31 mouse cellular contexts compared by ENCODE assay signal in the genomic region with DNA sequence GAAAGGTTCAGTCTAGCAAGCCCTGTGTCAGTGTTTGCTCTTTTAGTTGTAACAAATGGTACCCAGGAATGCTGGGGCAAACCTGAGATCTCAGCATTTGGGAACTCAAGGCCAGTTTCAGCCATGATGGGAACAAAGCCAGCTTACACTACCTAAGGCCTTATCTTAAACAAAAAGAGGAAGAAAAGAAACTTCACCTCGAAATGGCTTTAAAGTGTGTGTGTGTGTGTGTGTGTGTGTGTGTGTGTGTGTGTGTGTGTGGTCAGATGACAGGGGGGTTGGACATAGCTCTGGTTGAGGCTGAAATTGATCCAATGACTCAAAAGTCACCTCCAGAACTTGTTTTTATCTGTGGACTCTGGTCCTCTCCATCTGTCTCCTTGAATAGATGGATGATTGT. TPM values are rescaled to one million over a fixed set of nuclear protein-coding genes. Genes with fewer than 3 reads are reported as not detected.
A peak's percentile ranks its signal among the peaks of the same experiment; 100 is the strongest.
DNase-seq lines count a peak whose midpoint lies in the region; ATAC-seq and TF ChIP-seq lines count a peak whose summit lies in the region.
"Had no signal": no experiment of that assay in that cellular context is flagged by ENCODE, and none has a peak within 500 bp of the region (broad histone marks: within the 10 kb centered on the region; RNA-seq: fewer than 3 reads in every experiment).

No protein-coding gene starts in this region.

- no peak for TF ChIP-seq CTCF in forebrain, postnatal 0 days (IDR thresholded peaks at IDR 0.05; ENCODE audit: low read depth)

- no peaks in the 10 kb centered on the region for H3K36me3 ChIP-seq in forebrain, embryonic 11.5 days (ENCODE audit: control insufficient read depth, insufficient read depth, low read length)
- no peaks in the 10 kb centered on the region for H3K36me3 ChIP-seq in forebrain, postnatal 0 days (ENCODE audit: insufficient read depth)
- H3K36me3 ChIP-seq: hindbrain, embryonic 10.5 days; hindbrain, embryonic 13.5 days; intestine, embryonic 15.5 days had no signal

- no peak overlapping the region for H3K4me2 ChIP-seq in forebrain, embryonic 11.5 days (ENCODE audit: low read depth, low read length, severe bottlenecking)
- no peak overlapping the region for H3K4me2 ChIP-seq in forebrain, postnatal 0 days (ENCODE audit: low read depth)
- H3K4me2 ChIP-seq: forebrain, embryonic 13.5 days; heart, embryonic 11.5 days; hindbrain, embryonic 13.5 days; intestine, embryonic 15.5 days had no signal

- H3K27ac ChIP-seq in forebrain, embryonic 11.5 days (ENCODE audit: low read depth, low read length): no peak overlapping the region
- no peak overlapping the region for H3K27ac ChIP-seq in forebrain, postnatal 0 days (ENCODE audit: low read depth, low read length)
- H3K27ac ChIP-seq in brown adipose tissue, adult 24 weeks (replicated peaks; ENCODE audit: low read depth, low read length): peak overlapping the region; percentile 5; the same call in 1 of the 2 replicates
- H3K27ac ChIP-seq: forebrain, embryonic 13.5 days; hindbrain, embryonic 10.5 days; hindbrain, embryonic 13.5 days; intestine, embryonic 15.5 days had no signal

- peak; percentile 3 for DNase-seq in forebrain, embryonic 11.5 days (ENCODE audit: low spot score)
- DNase-seq in forebrain, postnatal 0 days: no peak
- DNase-seq in 416B (ENCODE audit: low read depth): peak; percentile 61
- DNase-seq in embryo, embryonic 10.5 days (ENCODE audit: low spot score): no peak
- no peak for DNase-seq in thymus, adult 18-20 months
- DNase-seq: adrenal gland, adult 8-10 months; adrenal gland, postnatal 25 days; cerebellum, adult 18-20 months; cerebellum, adult 9-10 months; cerebellum, postnatal 14 days; embryo, embryonic 11 days; gastrocnemius, postnatal 36 days; kidney, adult 11 months; kidney, adult 8-10 months had no signal

- no peak overlapping the region for H3K4me3 ChIP-seq in forebrain, embryonic 11.5 days (ENCODE audit: low read depth, low read length)
- H3K4me3 ChIP-seq in forebrain, postnatal 0 days (ENCODE audit: low read depth, low read length): no peak overlapping the region
- no peak overlapping the region for H3K4me3 ChIP-seq in brown adipose tissue, adult 24 weeks (ENCODE audit: insufficient read depth, low read depth, low read length)
- H3K4me3 ChIP-seq: erythroblast, embryonic 14.5 days; forebrain, embryonic 13.5 days; hindbrain, embryonic 10.5 days; hindbrain, embryonic 13.5 days; intestine, embryonic 15.5 days had no signal

- no peak for ATAC-seq in forebrain, embryonic 11.5 days (replicated peaks; ENCODE audit: low FRiP score)
- ATAC-seq in forebrain, postnatal 0 days: no peak
- ATAC-seq: activated CD4-positive, CD25-positive, alpha-beta regulatory T cell, adult 4 months; CD4-positive, CD25-positive, alpha-beta regulatory T cell, adult 4 months; forebrain, embryonic 13.5 days; forebrain, embryonic 16.5 days; hindbrain, embryonic 16.5 days; intestine, embryonic 15.5 days had no signal

- no peak overlapping the region for H3K9ac ChIP-seq in forebrain, embryonic 11.5 days (ENCODE audit: low read length)
- H3K9ac ChIP-seq in forebrain, postnatal 0 days: no peak overlapping the region
- H3K9ac ChIP-seq: forebrain, embryonic 13.5 days; hindbrain, embryonic 13.5 days; intestine, embryonic 15.5 days had no signal

- WGBS in forebrain, embryonic 11.5 days: 76% methylated on average over 1 of the region's 1 CpGs
- 88% methylated on average over 1 of the region's 1 CpGs for WGBS in forebrain, postnatal 0 days

- no peaks in the 10 kb centered on the region for H3K27me3 ChIP-seq in forebrain, embryonic 11.5 days (ENCODE audit: control insufficient read depth, insufficient read depth, low read length)
- H3K27me3 ChIP-seq in forebrain, postnatal 0 days (ENCODE audit: insufficient read depth, low read length): no peaks in the 10 kb centered on the region
- H3K27me3 ChIP-seq: forebrain, embryonic 13.5 days; hindbrain, embryonic 13.5 days; intestine, embryonic 15.5 days had no signal

- no peaks in the 10 kb centered on the region for H3K9me3 ChIP-seq in forebrain, embryonic 11.5 days (ENCODE audit: control insufficient read depth, low read length)
- no peaks in the 10 kb centered on the region for H3K9me3 ChIP-seq in forebrain, postnatal 0 days (ENCODE audit: low read length)
- H3K9me3 ChIP-seq: forebrain, embryonic 13.5 days; hindbrain, embryonic 10.5 days; hindbrain, embryonic 13.5 days; intestine, embryonic 15.5 days had no signal

- peaks cover 9% of the 10 kb centered on the region for H3K4me1 ChIP-seq in forebrain, embryonic 11.5 days (replicated peaks; ENCODE audit: control insufficient read depth, insufficient read depth, low read length)
- H3K4me1 ChIP-seq in forebrain, postnatal 0 days (ENCODE audit: insufficient read depth): 0 out of 2 replicates have a peak, but pooled peaks cover 3% of the 10 kb centered on the region
- peaks cover 38% of the 10 kb centered on the region for H3K4me1 ChIP-seq in brown adipose tissue, adult 24 weeks (ENCODE audit: control insufficient read depth, insufficient read depth, insufficient read length, low read length)
- H3K4me1 ChIP-seq: intestine, embryonic 15.5 days had no signal

RNA-seq across cellular contexts. Expression of a gene that starts 12.1 kb away (rescaled TPM):
- 46.5 and 48.7 TPM in 2 replicates for polyA plus RNA-seq in forebrain, embryonic 11.5 days (2014; fragmentation: Nextera tagmentation; extraction: Ambion mirVana)
- total RNA-seq in forebrain, postnatal 0 days (2014; rRNA removed): 53.1 and 62.9 TPM in 2 replicates
- 28.4 and 38.1 TPM in 2 replicates for polyA plus RNA-seq in forebrain, postnatal 0 days (2015; fragmentation: Nextera tagmentation; extraction: Ambion mirVana)
- polyA plus RNA-seq in brown adipose tissue, adult 24 weeks (2012; ENCODE audit: insufficient read depth, insufficient read length, missing spikeins): 15.9 and 16.4 TPM in 2 replicates

RNA-seq across cellular contexts. Expression of a gene that starts 50.1 kb away (rescaled TPM):
- 40.3 and 42.7 TPM in 2 replicates for polyA plus RNA-seq in forebrain, embryonic 11.5 days (2014; fragmentation: Nextera tagmentation; extraction: Ambion mirVana)
- total RNA-seq in forebrain, postnatal 0 days (2014; rRNA removed): 134 and 161 TPM in 2 replicates
- 86.3 and 95.7 TPM in 2 replicates for polyA plus RNA-seq in forebrain, postnatal 0 days (2015; fragmentation: Nextera tagmentation; extraction: Ambion mirVana)
- polyA plus RNA-seq in brown adipose tissue, adult 24 weeks (2012; ENCODE audit: insufficient read depth, insufficient read length, missing spikeins): 7.1 and 23.0 TPM in 2 replicates

RNA-seq across cellular contexts. Expression of a gene that starts 55.5 kb away (rescaled TPM):
- 0.15 and 0.17 TPM in 2 replicates for polyA plus RNA-seq in forebrain, embryonic 11.5 days (2014; fragmentation: Nextera tagmentation; extraction: Ambion mirVana)
- total RNA-seq in forebrain, postnatal 0 days (2014; rRNA removed): 10.7 and 12.5 TPM in 2 replicates
- polyA plus RNA-seq in forebrain, postnatal 0 days (2015; fragmentation: Nextera tagmentation; extraction: Ambion mirVana): 12.3 and 21.7 TPM in 2 replicates
- polyA plus RNA-seq in brown adipose tissue, adult 24 weeks (2012; ENCODE audit: insufficient read depth, insufficient read length, missing spikeins): not detected in 2 replicates
- total RNA-seq: gastrocnemius, adult 8-10 months; gastrocnemius, postnatal 36 days; granulocyte monocyte progenitor cell, adult 5-6 weeks; heart, adult 8-10 months; heart, postnatal 25 days had no signal
- polyA plus RNA-seq: C2C12; erythroblast, embryonic 14.5 days; heart, embryonic 11.5 days; heart, postnatal 0 days had no signal

Comparison
In these comparisons a context has a peak if more than half of its experiments do, and no peak if none do; other contexts are left out.
1. DNase-seq: peak in forebrain, embryonic 11.5 days (single experiment) and 416B (single experiment); none in forebrain, postnatal 0 days (single experiment), embryo, embryonic 10.5 days (single experiment) and thymus, adult 18-20 months (0 of 2).
2. RNA of a gene that starts 55.5 kb away (polyA plus RNA-seq): 12.3 to 21.7 TPM in forebrain, postnatal 0 days; 0.15 to 0.17 TPM in forebrain, embryonic 11.5 days and not detected in brown adipose tissue, adult 24 weeks; every median in the first group is over 10 times any median in the second.